Mouse (Mus musculus) thymus, adult 2 months (tissue): ENCODE data around the gene Drap1.

Experiments
- CTCF ChIP-seq: fragments of 200-500 bp; IDR thresholded peaks from 2 replicates; pipeline ENCODE4 v1.5.1; 2012; ENCODE audit warnings: mild to moderate bottlenecking, control low read depth, low read length, moderate library complexity, borderline replicate concordance; ENCODE audit not compliant: control insufficient read depth, poor library complexity, insufficient read depth; ENCODE audit errors: extremely low read depth
- POLR2A ChIP-seq: fragments of 200-500 bp; IDR thresholded peaks from 2 replicates; pipeline ENCODE4 v1.6.1; 2012; ENCODE audit warnings: mild to moderate bottlenecking, low read length, control low read depth, moderate library complexity; ENCODE audit not compliant: control insufficient read depth, poor library complexity, insufficient read depth; ENCODE audit errors: extremely low read depth

GRCm38 (mm10) chr19:5455037-5455436 lies 30.3 kb upstream of the Drap1 start:
- TF ChIP-seq CTCF (no peak), POLR2A (no peak)
